Mouse (Mus musculus) kidney, postnatal 25 days (tissue): ENCODE results near the gene Cabp2.
"Not testable (repeated sequence)": the region's sequence is repeated elsewhere in the genome, so short reads cannot be mapped to it uniquely, and the experiment has no call there.

Experiments used
- DNase-seq, 2 experiments: peaks; one replicate each; pipeline ENCODE4 v3.0.0; 2021; ENCODE audit warnings: mixed read lengths in 2 of 2

Gene Cabp2

DNA sequence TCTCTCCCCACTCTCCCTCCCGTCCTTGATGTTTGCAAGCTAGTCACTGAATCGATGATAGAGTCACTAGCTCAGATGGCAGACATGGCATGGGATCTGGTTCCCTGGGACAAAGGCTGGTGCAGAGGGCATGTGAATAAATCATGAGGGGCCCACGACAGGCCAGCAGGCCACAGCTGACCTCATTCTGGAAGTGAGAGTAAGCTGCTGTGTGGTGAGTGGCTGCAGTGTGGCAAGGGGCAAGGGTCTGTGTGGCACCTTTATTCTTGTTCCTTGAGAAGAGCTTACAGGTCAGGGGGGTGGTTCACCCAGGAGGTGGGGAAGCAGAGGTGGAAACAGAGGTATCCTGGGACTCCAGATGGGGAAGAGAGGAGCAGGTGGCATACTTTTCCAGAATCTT, at the start of gene Cabp2:
Gene Cabp2, plus strand, starts transcription at position 185 of the 400 bp plus-strand sequence.
- no peak for DNase-seq

- DNase-seq = no peak
These were observed 48.7 kb upstream of the Cabp2 start for GRCm38 (mm10) chr19:4032668-4033067.

DNA sequence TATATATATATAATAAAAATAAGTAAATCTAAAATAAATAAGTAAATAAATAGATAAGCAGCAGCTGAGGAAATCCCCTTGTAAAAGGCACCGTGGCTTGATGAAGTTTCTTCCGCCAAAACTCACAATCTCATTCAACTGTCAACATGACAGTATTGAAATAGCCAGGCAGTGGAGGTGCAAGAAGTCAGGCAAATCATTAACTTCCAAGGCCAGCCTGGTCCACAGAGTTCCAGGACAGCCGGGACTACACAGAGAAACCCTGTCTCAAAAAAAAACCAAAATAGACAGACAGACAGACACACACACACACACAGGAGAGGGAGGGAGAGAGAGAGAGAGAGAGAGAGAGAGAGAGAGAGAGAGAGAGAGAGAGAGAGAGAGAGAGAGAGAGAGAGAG, 48.1 kb upstream of the Cabp2 start:
- peak; percentile 65 to 70 for DNase-seq

- DNase-seq = no peak
These were observed 47.6 kb upstream of the Cabp2 start for GRCm38 (mm10) chr19:4033742-4034141.

DNA sequence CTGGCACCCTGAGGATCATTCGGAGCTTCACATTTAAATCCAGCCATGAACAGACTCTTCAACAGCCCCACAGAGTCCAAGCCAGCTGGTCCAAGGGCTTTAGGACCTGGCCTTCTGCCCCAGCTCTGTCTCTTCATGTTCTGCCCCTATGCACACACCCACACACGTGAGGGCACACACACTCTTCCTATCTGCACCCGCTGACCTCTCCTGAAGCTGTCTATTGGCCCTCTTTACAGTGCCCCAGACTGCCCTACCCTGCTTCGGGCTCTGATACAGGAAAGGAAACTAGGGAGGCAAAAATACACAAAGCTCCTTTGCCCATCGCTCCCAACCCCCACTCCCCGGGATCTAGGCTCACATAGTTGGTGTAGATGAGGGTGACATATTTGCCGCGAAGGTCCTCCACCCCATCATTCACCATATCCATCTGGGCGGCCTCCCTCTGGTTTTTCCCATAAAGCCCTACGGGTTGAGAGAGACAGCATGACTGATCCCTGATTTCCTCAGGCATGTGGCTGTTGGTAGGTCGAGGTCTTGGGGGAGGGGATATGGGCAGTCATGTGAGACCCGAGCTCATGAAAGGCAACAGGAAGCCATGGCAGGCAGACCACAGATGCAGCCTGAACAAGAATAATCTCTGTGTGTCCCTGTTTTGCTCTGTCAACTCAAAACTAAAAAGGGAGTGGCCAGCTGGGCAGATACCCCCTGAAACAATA, 44.9 kb upstream of the Cabp2 start:
- no peak for DNase-seq

DNA sequence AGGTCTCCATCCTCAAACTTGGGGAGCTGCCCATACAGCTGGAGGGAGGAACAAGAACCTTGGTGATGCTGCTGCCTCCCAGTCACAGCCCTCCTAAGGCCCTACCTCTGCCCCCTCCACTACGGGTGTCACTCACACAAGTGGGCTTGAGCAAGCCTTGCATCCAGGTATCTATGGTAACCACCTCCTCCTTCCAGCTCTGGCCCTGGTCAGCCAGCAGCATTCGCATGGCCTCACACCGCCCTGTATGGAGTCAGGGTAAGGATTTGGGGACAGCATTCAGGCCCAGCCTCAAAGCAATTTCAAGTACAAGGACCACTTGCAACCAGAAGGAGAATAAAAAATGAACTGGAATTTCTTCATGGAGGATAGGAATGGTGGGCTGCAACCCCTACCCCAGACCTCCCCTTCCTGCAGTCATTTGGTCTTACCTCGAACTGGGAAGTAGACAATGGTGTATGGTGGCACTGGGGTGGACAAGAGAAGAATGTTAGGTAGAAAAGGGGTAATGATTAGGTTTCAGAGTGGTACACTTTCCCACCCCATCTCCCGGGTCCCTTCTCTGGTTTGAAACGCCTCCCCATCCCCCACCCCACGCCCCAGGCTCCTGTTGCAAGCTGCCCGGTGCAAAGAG, 44.1 kb upstream of the Cabp2 start:
- not testable (repeated sequence) for DNase-seq

DNA sequence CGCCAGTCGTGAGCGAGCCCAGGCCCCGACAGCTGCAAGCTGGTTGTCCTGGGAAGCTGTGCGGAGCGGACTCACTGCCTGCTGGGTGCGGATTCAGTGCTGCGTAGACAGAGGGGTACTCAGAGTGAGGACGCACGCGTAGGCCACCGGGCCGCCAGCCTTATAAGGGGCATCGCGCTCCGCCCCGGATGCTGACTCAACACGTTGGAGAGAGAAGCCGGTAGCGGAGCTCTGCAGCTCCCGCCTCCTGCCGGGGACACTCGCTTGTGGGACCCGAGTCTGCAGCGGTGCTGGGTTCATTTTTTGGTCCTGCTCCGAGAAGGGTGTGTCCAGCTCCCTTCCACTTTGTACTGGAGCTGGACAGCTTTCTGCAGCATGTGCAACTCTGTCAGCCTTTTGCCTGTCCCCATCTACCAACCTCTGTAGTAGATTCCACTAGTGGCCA, 43.6 kb upstream of the Cabp2 start, which contains the start of gene Gstp1:
Gene Gstp1, minus strand, starts transcription at position 198 of the 445 bp plus-strand sequence.
- DNase-seq = peak; percentile 91 to 94

DNA sequence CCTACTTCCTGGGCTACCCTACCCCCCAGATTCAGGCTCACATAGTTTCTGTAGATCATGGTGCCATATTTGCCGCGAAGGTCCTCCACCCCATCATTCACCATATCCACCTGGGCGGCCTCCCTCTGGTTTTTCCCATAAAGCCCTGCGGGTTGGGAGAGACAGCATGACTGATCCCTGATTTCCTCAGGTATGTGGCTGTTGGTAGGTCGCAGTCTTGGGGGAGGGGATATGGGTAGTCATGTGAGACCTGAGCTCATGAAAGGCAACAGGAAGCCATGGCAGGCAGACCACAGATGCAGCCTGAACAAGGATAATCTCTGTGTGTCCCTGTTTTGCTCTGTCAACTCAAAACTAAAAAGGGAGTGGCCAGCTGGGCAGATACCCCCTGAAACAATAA, 40.4 kb upstream of the Cabp2 start:
- not testable (repeated sequence) for DNase-seq

DNA sequence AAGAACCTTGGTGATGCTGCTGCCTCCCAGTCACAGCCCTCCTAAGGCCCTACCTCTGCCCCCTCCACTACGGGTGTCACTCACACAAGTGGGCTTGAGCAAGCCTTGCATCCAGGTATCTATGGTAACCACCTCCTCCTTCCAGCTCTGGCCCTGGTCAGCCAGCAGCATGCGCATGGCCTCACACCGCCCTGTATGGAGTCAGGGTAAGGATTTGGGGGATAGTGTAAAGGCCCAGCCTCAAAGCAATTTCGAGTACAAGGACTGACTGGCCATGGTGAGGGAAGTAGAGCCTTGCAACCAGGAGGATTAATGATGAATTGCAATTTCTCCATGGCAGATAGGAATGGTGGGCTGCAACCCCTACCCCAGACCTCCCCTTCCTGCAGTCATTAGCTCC, 39.9 kb upstream of the Cabp2 start:
- DNase-seq = not testable (repeated sequence)

DNA sequence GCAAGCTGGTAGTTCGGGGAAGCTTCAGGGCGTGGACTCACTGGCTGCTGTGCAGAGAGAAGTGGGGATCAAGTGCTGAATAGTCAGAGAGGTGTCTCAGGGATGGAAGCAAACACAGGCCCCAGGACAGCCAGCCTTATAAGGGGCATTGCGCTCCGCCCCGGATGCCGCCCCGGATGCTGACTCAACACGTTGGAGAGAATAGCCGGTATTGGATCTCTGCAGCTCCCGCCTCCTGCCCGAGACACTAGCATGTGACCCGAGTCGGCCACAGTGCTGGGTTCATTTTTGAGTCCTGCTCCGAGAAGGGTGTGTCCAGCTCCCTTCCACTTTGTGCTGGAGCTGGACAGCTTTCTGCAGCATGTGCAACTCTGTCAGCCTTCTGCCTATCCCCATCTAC, 39.3 kb upstream of the Cabp2 start:
- peak; percentile 32 to 68 for DNase-seq

DNA sequence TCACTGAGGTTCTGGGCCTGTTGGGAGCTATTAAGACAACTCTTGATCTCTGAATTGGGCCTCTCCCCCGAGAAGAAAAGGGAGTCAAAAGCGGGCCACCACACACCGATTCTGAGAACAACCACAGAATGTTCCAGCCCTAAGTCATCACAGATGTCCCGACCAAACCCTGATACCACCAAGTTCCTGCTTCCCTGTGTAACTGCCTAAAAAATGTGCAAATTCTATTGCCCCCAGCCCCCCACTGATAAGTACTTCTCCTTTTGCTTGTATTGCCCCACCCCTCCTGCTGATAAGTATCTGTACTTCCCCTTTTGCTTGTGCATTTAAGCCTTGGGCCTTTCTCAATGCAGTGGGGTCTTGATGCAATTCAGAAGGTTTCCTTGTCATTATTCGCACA, 37.3 kb upstream of the Cabp2 start:
- DNase-seq = not testable (repeated sequence)

DNA sequence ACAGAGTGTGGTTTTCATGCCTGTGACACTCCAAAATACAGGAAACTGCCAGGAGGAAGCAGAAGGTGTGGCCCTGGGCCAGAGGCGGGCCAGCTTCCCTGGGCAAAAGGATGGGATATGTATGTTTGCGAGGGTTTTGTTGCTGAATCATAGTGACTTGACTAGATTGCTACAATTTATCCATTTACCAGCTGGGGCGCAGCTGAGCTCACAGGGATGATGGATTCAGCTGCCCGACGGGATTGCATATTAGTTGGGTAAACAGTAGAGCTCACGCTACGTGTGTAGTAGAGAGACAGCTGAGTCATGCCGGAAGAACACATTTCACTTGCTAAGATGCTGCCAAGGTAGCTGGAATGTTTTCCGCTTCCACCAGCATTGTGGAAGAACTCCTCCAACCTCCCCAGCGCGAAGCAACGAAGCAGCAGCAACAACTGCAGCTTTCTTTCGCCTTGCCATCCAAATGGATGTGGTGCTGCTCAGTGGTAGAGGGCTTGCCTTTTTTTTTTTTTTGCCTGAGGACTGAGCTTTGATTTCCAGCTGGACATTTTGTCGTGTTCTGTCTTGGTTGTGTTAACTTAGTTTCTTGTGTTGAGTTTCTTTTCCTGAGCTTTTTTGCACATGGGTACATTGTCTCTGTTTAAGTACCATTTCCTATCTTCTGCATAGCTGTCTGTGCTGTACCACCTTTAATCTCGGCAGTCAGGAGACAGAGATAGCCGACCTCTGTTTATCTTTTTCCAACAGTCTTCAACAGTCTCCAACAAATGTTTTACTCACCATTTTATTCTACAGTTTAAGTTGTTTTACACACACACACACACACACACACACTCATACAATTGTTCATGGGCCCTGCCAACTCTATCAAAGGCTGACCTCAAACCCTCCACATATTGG, 35.2 kb upstream of the Cabp2 start, which contains the start of gene Gstp2:
Gene Gstp2, minus strand, starts transcription at position 58 of the 900 bp plus-strand sequence.
- peak; percentile 88 to 89 for DNase-seq

DNA sequence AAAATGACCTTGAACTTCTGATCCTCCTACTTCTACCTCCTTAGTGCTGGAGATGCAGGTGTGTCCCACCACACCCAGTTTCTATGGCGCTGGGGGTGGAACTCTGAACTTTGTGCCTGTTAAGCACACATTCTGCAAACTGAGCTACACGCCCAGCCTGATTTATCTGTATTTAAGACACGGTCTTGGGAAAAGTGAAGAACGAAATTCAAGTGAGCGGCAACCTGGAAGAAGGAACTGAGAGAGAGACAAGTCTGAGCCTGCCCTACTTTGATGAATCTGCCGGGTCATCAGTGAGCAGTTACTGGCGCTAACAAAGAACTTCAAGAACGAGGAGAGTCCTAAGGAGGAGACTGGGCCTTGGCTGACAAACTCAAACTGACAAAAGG, 34.5 kb upstream of the Cabp2 start:
- DNase-seq = peak in 1 of 2 experiments; percentile 30

DNA sequence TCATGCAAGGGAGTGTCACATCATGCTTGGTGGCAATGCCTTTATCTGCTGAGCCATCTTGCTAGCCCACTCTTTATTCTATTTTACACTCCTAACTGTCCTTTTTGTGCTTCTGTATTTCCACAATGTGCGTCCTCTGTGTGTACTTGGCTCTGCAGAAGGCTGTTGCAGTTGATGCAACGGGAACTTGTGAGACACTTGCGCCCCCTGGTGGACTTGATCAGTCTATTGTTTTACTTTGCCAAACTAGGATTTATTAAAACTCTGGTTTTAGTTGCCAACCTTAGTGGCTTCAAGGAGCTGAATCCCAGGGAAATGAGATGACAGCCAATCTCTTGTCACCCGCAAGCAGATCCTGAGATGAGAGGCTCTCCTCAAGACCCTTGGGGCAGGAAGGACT, 33.5 kb upstream of the Cabp2 start:
- peak; percentile 81 to 96 for DNase-seq

DNA sequence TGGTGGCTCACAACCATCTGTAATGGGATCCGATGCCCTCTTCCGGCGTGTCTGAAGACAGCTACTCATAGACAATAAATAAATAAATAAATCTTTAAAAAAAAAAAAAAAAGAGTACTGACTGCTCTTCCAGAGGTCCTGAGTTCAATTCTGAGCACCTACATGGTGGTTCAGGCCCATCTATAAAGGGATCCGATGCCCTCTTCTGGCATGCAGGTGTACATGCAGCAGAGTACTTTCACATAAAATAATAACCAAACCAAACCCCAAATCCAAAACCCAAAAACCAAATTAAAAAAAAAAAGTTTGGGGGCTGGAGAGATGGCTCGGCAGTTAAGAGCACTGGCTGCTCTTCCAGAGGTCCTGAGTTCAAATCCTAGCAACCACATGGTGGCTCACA, 32.3 kb upstream of the Cabp2 start:
- not testable (repeated sequence) for DNase-seq

DNA sequence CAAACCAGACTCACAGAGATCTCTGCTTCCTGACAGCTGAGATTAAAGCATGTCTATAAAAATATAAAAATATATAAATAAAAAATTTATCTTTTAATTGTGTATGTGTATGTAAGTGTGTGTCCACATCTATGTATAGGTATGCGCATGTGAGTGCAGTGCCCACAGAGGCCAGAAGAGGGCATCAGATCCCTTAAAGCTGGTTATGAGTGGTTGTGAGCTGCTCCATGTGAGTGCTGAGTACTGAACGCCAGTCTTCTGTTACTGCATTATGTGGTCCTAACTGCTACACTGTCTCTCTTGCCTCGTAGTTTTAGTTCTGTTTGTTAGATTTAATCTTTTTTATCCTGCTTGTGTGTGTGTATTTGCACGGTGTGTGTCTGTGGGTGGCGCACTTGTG, 30.4 kb upstream of the Cabp2 start:
- peak in 1 of 2 experiments; percentile 36 for DNase-seq

DNA sequence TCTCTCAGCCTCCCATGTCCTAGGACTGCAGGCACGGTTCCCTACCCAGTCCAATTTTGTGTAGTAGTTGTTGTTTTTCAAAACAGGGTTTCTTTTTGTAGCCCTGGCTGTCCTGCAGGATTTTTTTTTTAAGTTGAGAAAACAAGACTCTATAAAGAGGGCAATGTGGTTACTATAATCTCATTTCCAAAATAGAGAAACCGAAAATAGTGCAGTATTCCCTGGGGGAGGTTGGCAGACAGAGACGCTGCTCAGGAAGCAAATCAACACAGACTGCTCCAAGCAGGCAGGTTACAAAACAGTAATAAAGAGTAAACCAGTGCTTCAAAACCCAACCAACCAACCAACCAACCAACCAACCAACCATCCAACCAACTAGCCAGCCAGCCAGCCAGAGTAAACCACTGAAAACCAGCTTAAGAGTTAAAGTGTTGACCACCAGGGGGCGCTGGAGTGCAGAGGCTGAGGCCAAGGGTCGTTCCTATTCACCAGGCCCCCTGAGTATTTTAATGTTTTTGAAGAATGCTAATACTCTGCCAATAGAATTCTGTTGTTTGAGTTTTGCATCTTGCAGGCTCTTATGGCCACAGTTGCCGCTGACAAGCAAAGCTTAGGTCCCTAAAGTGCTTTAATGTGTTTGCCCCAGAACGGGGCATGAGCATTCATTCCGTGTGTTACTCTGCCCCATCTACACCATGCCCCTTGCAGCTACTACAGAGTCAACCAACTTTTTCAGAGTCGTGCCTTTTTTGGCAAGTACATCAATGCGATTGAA, 29.4 kb upstream of the Cabp2 start:
- peak; percentile 76 to 90 for DNase-seq

DNA sequence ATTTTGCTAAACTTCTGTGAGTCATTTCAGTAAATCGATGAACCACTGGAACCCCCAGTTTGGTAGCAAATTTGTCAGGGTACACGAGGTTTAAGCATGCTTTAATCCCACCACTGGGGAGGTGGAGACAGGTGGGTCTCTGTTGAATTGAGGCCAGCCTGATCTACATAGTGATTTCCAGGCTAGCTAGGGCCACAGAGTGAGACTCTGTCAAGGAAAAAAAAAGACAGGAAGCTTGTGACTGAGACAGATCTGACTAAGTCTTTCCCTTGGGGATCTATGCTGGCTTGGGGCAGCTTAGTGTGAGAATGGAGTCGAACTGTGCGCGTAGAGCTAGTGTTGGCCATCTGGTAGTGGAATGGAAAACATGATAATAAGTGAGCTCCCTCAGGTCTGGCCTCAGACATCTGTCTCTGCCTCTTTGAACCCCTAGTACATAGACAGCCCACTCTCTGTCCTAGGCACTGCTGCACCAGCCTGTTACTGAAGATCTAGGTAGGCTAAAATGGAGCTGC, 28.8 kb upstream of the Cabp2 start:
- no peak for DNase-seq

DNA sequence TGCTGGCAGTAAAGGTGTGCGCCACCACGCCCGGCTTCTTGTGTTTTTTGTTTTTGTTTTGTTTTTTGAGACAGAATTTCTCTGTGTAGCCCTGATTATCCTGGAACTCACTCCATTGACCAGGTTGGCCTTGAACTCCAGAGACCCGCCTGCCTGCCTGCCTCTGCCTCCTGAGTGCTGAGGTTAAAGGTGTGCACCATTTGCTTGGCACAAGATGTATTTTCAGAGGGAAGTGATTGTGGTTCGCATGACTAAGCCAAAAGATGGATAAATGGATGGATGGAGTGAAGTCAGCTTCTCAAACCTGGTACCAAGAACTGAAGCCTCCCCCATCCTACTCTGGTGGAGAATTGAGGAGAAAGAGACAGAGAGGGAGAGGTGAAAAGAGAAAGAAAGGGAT, 26.8 kb upstream of the Cabp2 start:
- DNase-seq = no peak

DNA sequence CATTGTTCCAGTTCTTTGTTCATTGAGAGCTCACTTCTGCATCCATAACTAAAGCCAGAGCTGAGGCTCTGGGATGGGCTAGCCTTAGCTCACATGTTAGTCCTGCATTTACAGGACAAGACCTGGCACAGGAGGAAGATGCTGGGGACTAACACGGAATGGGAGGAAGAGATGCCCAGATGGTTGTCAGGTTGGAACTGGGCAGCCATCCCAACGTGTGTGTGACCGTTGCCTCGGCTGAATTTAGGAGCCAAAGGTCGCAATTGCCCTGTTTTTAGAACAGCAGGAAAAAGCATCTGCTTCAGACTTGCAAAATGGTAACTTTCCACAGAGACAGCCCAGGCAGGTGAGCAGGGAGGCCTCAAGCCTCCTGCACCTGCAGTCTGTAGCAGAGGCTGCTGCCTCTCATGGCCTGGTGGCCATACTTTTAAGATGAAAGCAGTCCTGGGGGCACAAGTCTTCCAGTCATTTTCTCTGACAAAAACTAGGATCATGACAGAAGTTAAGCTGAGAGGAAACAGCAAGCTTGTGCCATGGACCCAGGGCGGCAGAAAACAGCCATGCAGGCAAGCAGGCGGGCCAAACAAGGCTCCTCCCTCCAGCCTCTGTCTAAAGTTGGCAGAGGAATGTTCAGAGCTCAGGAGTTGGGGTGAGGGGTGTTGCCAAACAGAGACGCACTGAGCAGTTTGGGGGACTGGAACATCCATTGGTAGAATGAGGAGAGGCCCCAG, 26.0 kb upstream of the Cabp2 start:
- DNase-seq = peak; percentile 82 to 85

GRCm38 (mm10) chr19:4055947-4056693, 25.3 kb upstream of the Cabp2 start:
- peak; percentile 45 to 63 for DNase-seq
